In genomic region chrX:56751536-56751935, GRCm38 (mm10) we compare ENCODE assay signal across 14 mouse cellular contexts. TPM values are rescaled to one million over a fixed set of nuclear protein-coding genes. Genes with fewer than 3 reads are reported as not detected.
A peak's percentile ranks its signal among the peaks of the same experiment; 100 is the strongest.
DNase-seq lines count a peak whose midpoint lies in the region; ATAC-seq and TF ChIP-seq lines count a peak whose summit lies in the region.
"Had no signal": no experiment of that assay in that cellular context is flagged by ENCODE, and none has a peak within 500 bp of the region (broad histone marks: within the 10 kb centered on the region; RNA-seq: fewer than 3 reads in every experiment).

No protein-coding gene starts in this region.

- TF ChIP-seq CTCF in heart, adult 2 months (IDR thresholded peaks at IDR 0.05), result peak; percentile 57
- peak; percentile 44; the same call in 1 of the 2 replicates for TF ChIP-seq CTCF in liver, postnatal 0 days (IDR thresholded peaks at IDR 0.05; ENCODE audit: low read depth)
- peak in 1 of 3 experiments; percentile 27; a peak in 1 of 6 replicates for TF ChIP-seq CTCF in MEL (IDR thresholded peaks at IDR 0.05 in 2 of 3, conservative IDR thresholded peaks at IDR 0.05 in 1 of 3; ENCODE audit: control insufficient read depth in 1 of 3, insufficient read depth in 1 of 3, low read depth in 2 of 3, low read length in 3 of 3, poor library complexity in 1 of 3, severe bottlenecking in 1 of 3)

- H3K4me2 ChIP-seq in liver, postnatal 0 days (ENCODE audit: low read depth, low read length), result no peak overlapping the region
- H3K4me2 ChIP-seq in liver, embryonic 12.5 days, result no peak overlapping the region
- H3K4me2 ChIP-seq: intestine, embryonic 15.5 days; stomach, embryonic 15.5 days had no signal

- no peaks in the 10 kb centered on the region for H3K27me3 ChIP-seq in heart, adult 2 months (ENCODE audit: control insufficient read depth, insufficient read depth, low read length)
- no peaks in the 10 kb centered on the region for H3K27me3 ChIP-seq in liver, postnatal 0 days (ENCODE audit: insufficient read depth, low read length)
- no peaks in the 10 kb centered on the region for H3K27me3 ChIP-seq in liver, embryonic 12.5 days (replicated peaks)
- no peaks in the 10 kb centered on the region; a peak in 1 of 4 replicates for H3K27me3 ChIP-seq in MEL (ENCODE audit: control insufficient read depth in 1 of 2, insufficient read depth in 2 of 2, low read length in 2 of 2)
- H3K27me3 ChIP-seq: intestine, embryonic 15.5 days; stomach, embryonic 15.5 days had no signal

- no peak overlapping the region for H3K9ac ChIP-seq in heart, adult 2 months (ENCODE audit: low read depth, low read length)
- H3K9ac ChIP-seq in liver, postnatal 0 days (replicated peaks), result no peak overlapping the region
- no peak overlapping the region for H3K9ac ChIP-seq in liver, embryonic 12.5 days
- H3K9ac ChIP-seq in MEL (ENCODE audit: control insufficient read depth, low read depth, low read length, poor library complexity, severe bottlenecking), result no peak overlapping the region
- H3K9ac ChIP-seq: intestine, embryonic 15.5 days; stomach, embryonic 15.5 days had no signal

- TF ChIP-seq RAD21 in MEL (IDR thresholded peaks at IDR 0.05; ENCODE audit: low read depth, low read length), result peak; percentile 6

- TF ChIP-seq POLR2A in heart, adult 2 months (IDR thresholded peaks at IDR 0.05; ENCODE audit: insufficient read depth, low read depth, low read length), result no peak
- TF ChIP-seq POLR2A in MEL (IDR thresholded peaks at IDR 0.05; ENCODE audit: control insufficient read depth in 1 of 2, insufficient read depth in 1 of 2, low read depth in 1 of 2, low read length in 2 of 2, poor library complexity in 1 of 2), result no peak

- no peaks in the 10 kb centered on the region; the same call in none of the 2 replicates for H3K36me3 ChIP-seq in heart, adult 2 months (ENCODE audit: control insufficient read depth, insufficient read depth, low read length)
- no peaks in the 10 kb centered on the region for H3K36me3 ChIP-seq in liver, postnatal 0 days (replicated peaks; ENCODE audit: insufficient read depth, low read length)
- H3K36me3 ChIP-seq in liver, embryonic 12.5 days, result no peaks in the 10 kb centered on the region
- H3K36me3 ChIP-seq in MEL (ENCODE audit: control insufficient read depth in 1 of 2, insufficient read depth in 2 of 2, low read length in 2 of 2), result no peaks in the 10 kb centered on the region
- H3K36me3 ChIP-seq: intestine, embryonic 15.5 days; stomach, embryonic 15.5 days had no signal

- no peak for DNase-seq in heart, adult 2 months
- no peak for DNase-seq in heart, postnatal 10 days
- DNase-seq in liver, postnatal 0 days, result no peak
- peak; percentile 7 for DNase-seq in MEL (ENCODE audit: low read depth, low spot score)
- DNase-seq in retina, embryonic 14.5 days (ENCODE audit: low spot score), result peak; percentile 33
- DNase-seq in adrenal gland, postnatal 25 days, result no peak
- DNase-seq in yolk sac, embryonic 10.5 days (ENCODE audit: low spot score), result no peak
- DNase-seq: kidney, postnatal 14 days; layer of hippocampus, postnatal 36 days; midbrain, embryonic 14.5 days had no signal

- no peak for TF ChIP-seq EP300 in heart, adult 2 months (IDR thresholded peaks at IDR 0.05; ENCODE audit: insufficient read depth, low read depth, low read length)
- TF ChIP-seq EP300 in liver, postnatal 0 days (IDR thresholded peaks at IDR 0.05; ENCODE audit: low read depth), result no peak
- no peak for TF ChIP-seq EP300 in MEL (IDR thresholded peaks at IDR 0.05; ENCODE audit: low read depth in 1 of 2, low read length in 2 of 2)

- H3K27ac ChIP-seq in heart, adult 2 months, result no peak overlapping the region
- H3K27ac ChIP-seq in liver, postnatal 0 days (ENCODE audit: low read depth), result no peak overlapping the region
- no peak overlapping the region for H3K27ac ChIP-seq in liver, embryonic 12.5 days
- H3K27ac ChIP-seq in MEL (ENCODE audit: control insufficient read depth, low read depth, low read length), result no peak overlapping the region
- H3K27ac ChIP-seq: intestine, embryonic 15.5 days; stomach, embryonic 15.5 days had no signal

- ATAC-seq in liver, postnatal 0 days, result no peak
- ATAC-seq in liver, embryonic 12.5 days, result no peak
- ATAC-seq: forebrain, embryonic 14.5 days; intestine, embryonic 15.5 days had no signal

- no peak overlapping the region for H3K4me3 ChIP-seq in heart, adult 2 months
- H3K4me3 ChIP-seq in liver, postnatal 0 days (ENCODE audit: low read depth, low read length), result no peak overlapping the region
- no peak overlapping the region for H3K4me3 ChIP-seq in liver, embryonic 12.5 days
- no peak overlapping the region for H3K4me3 ChIP-seq in MEL (ENCODE audit: control insufficient read depth in 1 of 2, insufficient read depth in 1 of 2, low read depth in 2 of 2, low read length in 2 of 2)
- H3K4me3 ChIP-seq: intestine, embryonic 15.5 days; stomach, embryonic 15.5 days had no signal

- 37% methylated on average over 4 of the region's 4 CpGs for WGBS in heart, adult 2 months
- 61% methylated on average over 4 of the region's 4 CpGs for WGBS in liver, postnatal 0 days (ENCODE audit: insufficient replicate concordance)
- WGBS in liver, embryonic 12.5 days (ENCODE audit: insufficient replicate concordance), result 37% methylated on average over 4 of the region's 4 CpGs

- intact Hi-C loops in heart, adult 2 months (cut with DNase I), result loop anchor here (1.0 kb wide), 1 partner anchor 102 kb away; no protein-coding TSS in a partner anchor
- intact Hi-C loops in heart, postnatal 10 days (cut with DNase I), result no loop called here

- H3K79me2 ChIP-seq in heart, adult 2 months (replicated peaks; ENCODE audit: control insufficient read depth, insufficient read depth, low read length), result no peaks in the 10 kb centered on the region
- no peaks in the 10 kb centered on the region for H3K79me2 ChIP-seq in MEL (ENCODE audit: control insufficient read depth, insufficient read depth, low read length, poor library complexity)

- no peaks in the 10 kb centered on the region for H3K9me3 ChIP-seq in liver, postnatal 0 days (ENCODE audit: low read length)
- H3K9me3 ChIP-seq in liver, embryonic 12.5 days (replicated peaks), result no peaks in the 10 kb centered on the region
- no peaks in the 10 kb centered on the region for H3K9me3 ChIP-seq in MEL (replicated peaks; ENCODE audit: insufficient read depth, low read length)
- H3K9me3 ChIP-seq: intestine, embryonic 15.5 days; stomach, embryonic 15.5 days had no signal

- H3K4me1 ChIP-seq in heart, adult 2 months (ENCODE audit: control insufficient read depth, insufficient read depth, low read length), result peaks cover 2% of the 10 kb centered on the region
- 0 out of 2 replicates have a peak, but pooled peaks cover 2% of the 10 kb centered on the region for H3K4me1 ChIP-seq in liver, postnatal 0 days (ENCODE audit: insufficient read depth)
- peaks cover 6% of the 10 kb centered on the region; the same call in 1 of the 2 replicates for H3K4me1 ChIP-seq in liver, embryonic 12.5 days
- no peaks in the 10 kb centered on the region for H3K4me1 ChIP-seq in MEL (ENCODE audit: control insufficient read depth in 1 of 2, insufficient read depth in 2 of 2, low read length in 2 of 2)
- H3K4me1 ChIP-seq: intestine, embryonic 15.5 days; stomach, embryonic 15.5 days had no signal

TF ChIP-seq in MEL, 35 proteins besides CTCF, POLR2A, EP300 and RAD21:
- TF ChIP-seq BHLHE40 (IDR thresholded peaks at IDR 0.05; ENCODE audit: borderline replicate concordance, low read depth, low read length) (no peak), USF1 (IDR thresholded peaks at IDR 0.05; ENCODE audit: low read depth, low read length) (no peak), SMC3 (IDR thresholded peaks at IDR 0.05; ENCODE audit: low read depth, low read length) (peak; percentile 47), MEF2A (IDR thresholded peaks at IDR 0.05; ENCODE audit: extremely low read depth, insufficient replicate concordance, low read depth, low read length, poor library complexity, severe bottlenecking) (no peak), UBTF (IDR thresholded peaks at IDR 0.05; ENCODE audit: borderline replicate concordance, insufficient read depth, low read depth, low read length) (no peak)
TF ChIP-seq in MEL: peak in this region for 1.

RNA-seq across cellular contexts. Expression of gene Fhl1, which starts 19.9 kb away (rescaled TPM):
- 100 to 1,000 TPM; 111 to 140 TPM for total RNA-seq in heart, adult 2 months (2021)
- polyA plus RNA-seq in heart, adult 2 months (2012; rRNA removed), result 123 and 197 TPM in 2 replicates
- 100 to 1,000 TPM; 137 to 186 TPM for total RNA-seq in heart, postnatal 10 days (2021)
- 14.8 and 25.2 TPM in 2 replicates for polyA plus RNA-seq in liver, postnatal 0 days (2015; fragmentation: Nextera tagmentation; extraction: Ambion mirVana)
- 12.4 and 13.5 TPM in 2 replicates for polyA plus RNA-seq in liver, embryonic 12.5 days (2016; fragmentation: Nextera tagmentation; extraction: Ambion mirVana)
- total RNA-seq in MEL (2012; rRNA removed), result not detected in 2 replicates
- polyA plus RNA-seq in MEL (2012; ENCODE audit: insufficient read depth in 1 of 2, insufficient read length in 2 of 2, low read depth in 1 of 2, low replicate concordance in 2 of 2, missing spikeins in 1 of 2), result not detected
- 27.7 and 30.6 TPM in 2 replicates for total RNA-seq in adrenal gland, postnatal 25 days (2021)

Comparison
In these comparisons a context has a peak if more than half of its experiments do, and no peak if none do; other contexts are left out.
1. DNase-seq: peak in MEL (single experiment) and retina, embryonic 14.5 days (single experiment); none in heart, adult 2 months (0 of 2), heart, postnatal 10 days (0 of 2), liver, postnatal 0 days (single experiment), adrenal gland, postnatal 25 days (single experiment) and yolk sac, embryonic 10.5 days (single experiment).
2. RNA of gene Fhl1, which starts 19.9 kb away (total RNA-seq): 137 to 186 TPM in heart, postnatal 10 days, 111 to 140 TPM in heart, adult 2 months and 27.7 to 30.6 TPM in adrenal gland, postnatal 25 days; not detected in MEL; every median in the first group is over 10 times any median in the second.